Mouse (Mus musculus) forebrain, postnatal 0 days (tissue): ENCODE data around the gene Cant1. TPM values are rescaled to one million over a fixed set of nuclear protein-coding genes. Genes with fewer than 3 reads are reported as not detected.
"Not testable (repeated sequence)": the region's sequence is repeated elsewhere in the genome, so short reads cannot be mapped to it uniquely, and the experiment has no call there.

ENCODE experiments used
- ATAC-seq: fragments of 200-750 bp; cut with Nextera tagmentation; 2 replicates; pipeline ENCODE4 v1.8.0; 2017; ENCODE audit warnings: mild to moderate bottlenecking, moderate library complexity
- DNase-seq: peaks from one replicate; pipeline ENCODE4 v3.0.0-alpha.2; 2015
- H3K27ac ChIP-seq: fragments of 300-500 bp; sonication (generic); 2 replicates; pipeline ENCODE4 v1.5.1; 2014; ENCODE audit warnings: low read depth, mild to moderate bottlenecking, antibody characterized with exemption, low read length, moderate library complexity, mixed read lengths
- H3K27me3 ChIP-seq: fragments of 300-500 bp; sonication (generic); 2 replicates; pipeline ENCODE4 v1.6.1; 2014; ENCODE audit warnings: mild to moderate bottlenecking, low read length, mixed read lengths; ENCODE audit not compliant: insufficient read depth
- H3K36me3 ChIP-seq: fragments of 300-500 bp; sonication (generic); 2 replicates; pipeline ENCODE4 v1.6.1; 2014; ENCODE audit warnings: mild to moderate bottlenecking, moderate library complexity; ENCODE audit not compliant: insufficient read depth
- H3K4me1 ChIP-seq: fragments of 300-500 bp; sonication (generic); 2 replicates; pipeline ENCODE4 v1.6.1; 2014; ENCODE audit warnings: antibody characterized with exemption; ENCODE audit not compliant: insufficient read depth
- H3K4me2 ChIP-seq: fragments of 300-500 bp; sonication (generic); 2 replicates; pipeline ENCODE4 v1.6.1; 2014; ENCODE audit warnings: low read depth, mild to moderate bottlenecking, moderate library complexity
- H3K4me3 ChIP-seq: fragments of 300-500 bp; sonication (generic); 2 replicates; pipeline ENCODE4 v1.5.1; 2014; ENCODE audit warnings: low read depth, low read length, mixed read lengths
- H3K9ac ChIP-seq: fragments of 300-500 bp; sonication (generic); 2 replicates; pipeline ENCODE4 v1.6.1; 2014; ENCODE audit warnings: mild to moderate bottlenecking
- H3K9me3 ChIP-seq: fragments of 300-500 bp; sonication (generic); 2 replicates; pipeline ENCODE4 v1.6.1; 2016; ENCODE audit warnings: low read length
- CTCF ChIP-seq: sonication (generic); IDR thresholded peaks from 2 replicates; pipeline ENCODE4 v1.5.1; 2016; ENCODE audit warnings: antibody characterized with exemption, control low read depth, low read depth
- WGBS: fragments of 180-500 bp; shearing (Covaris S2); extraction: QIAGEN DNeasy Blood & Tissue Kit; methylation state at CpG from one replicate; pipeline ENCODE4 v1.1.7; 2014; 5-methylcytosine and 5-hydroxymethylcytosine counted together
- polyA plus RNA-seq: library from polyadenylated mRNA; unstranded; fragments of >200 nt; fragmentation: Nextera tagmentation; extraction: Ambion mirVana; gene quantifications from 2 replicates; pipeline ENCODE4 v1.2.1, GENCODE M21; 2015
- total RNA-seq: library from RNA; depleted of rRNA; stranded (reverse); fragments of >200 nt; gene quantifications from 2 replicates; pipeline ENCODE4 v1.2.3, GENCODE M21; 2014

The Cant1 gene
- total and polyA plus RNA-seq, 2 experiments from 2014 or later: 31.6 to 52.4 TPM

GRCm38 (mm10) chr11:118379251-118380009 is 39.5 kb downstream of the Cant1 start:
- H3K27ac ChIP-seq: no peak overlapping the region
- 43% methylated on average over 11 of the region's 11 CpGs for WGBS
- peak; percentile 80 for DNase-seq
- no peak overlapping the region for H3K4me3 ChIP-seq
- no peaks in the 10 kb centered on the region for H3K9me3 ChIP-seq
- H3K9ac ChIP-seq: no peak overlapping the region
- no peaks in the 10 kb centered on the region for H3K36me3 ChIP-seq
- H3K27me3 ChIP-seq: no peaks in the 10 kb centered on the region
- TF ChIP-seq CTCF: peak; percentile 84
- 0 out of 2 replicates have a peak, but pooled peaks cover 7% of the 10 kb centered on the region for H3K4me1 ChIP-seq
- H3K4me2 ChIP-seq: no peak overlapping the region
- peak; percentile 55 for ATAC-seq

- no peak for TF ChIP-seq CTCF
Observed at GRCm38 (mm10) chr11:118378656-118379055, 40.2 kb downstream of the Cant1 start.

GRCm38 (mm10) chr11:118376323-118376722 is 42.6 kb downstream of the Cant1 start:
- H3K4me2 ChIP-seq, H3K27me3 ChIP-seq, ATAC-seq, H3K9me3 ChIP-seq, H3K27ac ChIP-seq, H3K4me1 ChIP-seq, H3K4me3 ChIP-seq, H3K9ac ChIP-seq, DNase-seq, H3K36me3 ChIP-seq: not testable (repeated sequence)

More at GRCm38 (mm10) chr11:118378656-118379055, 40.2 kb downstream of the Cant1 start:
- 85% methylated on average over 6 of the region's 6 CpGs for WGBS
- H3K4me1 ChIP-seq: 0 out of 2 replicates have a peak, but pooled peaks cover 7% of the 10 kb centered on the region
- no peak overlapping the region for H3K4me2 ChIP-seq
- H3K9ac ChIP-seq: no peak overlapping the region
- no peak overlapping the region for H3K27ac ChIP-seq
- DNase-seq: no peak
- no peaks in the 10 kb centered on the region for H3K27me3 ChIP-seq
- ATAC-seq: no peak
- H3K36me3 ChIP-seq: no peaks in the 10 kb centered on the region
- no peaks in the 10 kb centered on the region for H3K9me3 ChIP-seq
- H3K4me3 ChIP-seq: no peak overlapping the region

- 83% methylated on average over 5 of the region's 5 CpGs for WGBS
- Histone ChIP-seq H3K4me2 (no peak overlapping the region), H3K9me3 (no peaks in the 10 kb centered on the region), H3K4me3 (no peak overlapping the region), H3K27me3 (no peaks in the 10 kb centered on the region), H3K27ac (no peak overlapping the region), H3K4me1 (0 out of 2 replicates have a peak, but pooled peaks cover 7% of the 10 kb centered on the region), H3K36me3 (no peaks in the 10 kb centered on the region), H3K9ac (no peak overlapping the region)
- ATAC-seq (no peak), DNase-seq (no peak)
- no peak for TF ChIP-seq CTCF
Observed at GRCm38 (mm10) chr11:118375881-118376280, 43.0 kb downstream of the Cant1 start.

- no peak overlapping the region for H3K9ac ChIP-seq
- WGBS: 88% methylated on average over 8 of the region's 8 CpGs
- no peak for TF ChIP-seq CTCF
- H3K27ac ChIP-seq: no peak overlapping the region
- no peak overlapping the region for H3K4me3 ChIP-seq
- DNase-seq (no peak), ATAC-seq (no peak)
- no peaks in the 10 kb centered on the region for H3K9me3 ChIP-seq
- H3K4me2 ChIP-seq: no peak overlapping the region
- 0 out of 2 replicates have a peak, but pooled peaks cover 7% of the 10 kb centered on the region for H3K4me1 ChIP-seq
- H3K36me3 ChIP-seq: no peaks in the 10 kb centered on the region
- no peaks in the 10 kb centered on the region for H3K27me3 ChIP-seq
Observed at GRCm38 (mm10) chr11:118375461-118375860, 43.4 kb downstream of the Cant1 start.

GRCm38 (mm10) chr11:118375006-118375405 is 43.9 kb downstream of the Cant1 start:
- H3K27ac ChIP-seq: no peak overlapping the region
- 0 out of 2 replicates have a peak, but pooled peaks cover 7% of the 10 kb centered on the region for H3K4me1 ChIP-seq
- H3K27me3 ChIP-seq: no peaks in the 10 kb centered on the region
- H3K9me3 ChIP-seq: no peaks in the 10 kb centered on the region
- DNase-seq (peak; percentile 75), ATAC-seq (peak; percentile 58)
- no peak overlapping the region for H3K9ac ChIP-seq
- no peak overlapping the region for H3K4me2 ChIP-seq
- no peak overlapping the region for H3K4me3 ChIP-seq
- peak; percentile 41 for TF ChIP-seq CTCF
- no peaks in the 10 kb centered on the region for H3K36me3 ChIP-seq

- Histone ChIP-seq H3K27me3 (no peaks in the 10 kb centered on the region), H3K4me3 (no peak overlapping the region), H3K36me3 (no peaks in the 10 kb centered on the region), H3K4me2 (no peak overlapping the region), H3K4me1 (0 out of 2 replicates have a peak, but pooled peaks cover 7% of the 10 kb centered on the region), H3K9ac (no peak overlapping the region), H3K9me3 (no peaks in the 10 kb centered on the region), H3K27ac (no peak overlapping the region)
- TF ChIP-seq CTCF: no peak
- 69% methylated on average over 5 of the region's 5 CpGs for WGBS
- DNase-seq (no peak), ATAC-seq (no peak)
Observed at GRCm38 (mm10) chr11:118374506-118374905, 44.4 kb downstream of the Cant1 start.
